Mouse (Mus musculus): ENCODE results near the gene Map2k5.
A peak's percentile ranks its signal among the peaks of the same experiment; 100 is the strongest.

The Map2k5 gene

DNA sequence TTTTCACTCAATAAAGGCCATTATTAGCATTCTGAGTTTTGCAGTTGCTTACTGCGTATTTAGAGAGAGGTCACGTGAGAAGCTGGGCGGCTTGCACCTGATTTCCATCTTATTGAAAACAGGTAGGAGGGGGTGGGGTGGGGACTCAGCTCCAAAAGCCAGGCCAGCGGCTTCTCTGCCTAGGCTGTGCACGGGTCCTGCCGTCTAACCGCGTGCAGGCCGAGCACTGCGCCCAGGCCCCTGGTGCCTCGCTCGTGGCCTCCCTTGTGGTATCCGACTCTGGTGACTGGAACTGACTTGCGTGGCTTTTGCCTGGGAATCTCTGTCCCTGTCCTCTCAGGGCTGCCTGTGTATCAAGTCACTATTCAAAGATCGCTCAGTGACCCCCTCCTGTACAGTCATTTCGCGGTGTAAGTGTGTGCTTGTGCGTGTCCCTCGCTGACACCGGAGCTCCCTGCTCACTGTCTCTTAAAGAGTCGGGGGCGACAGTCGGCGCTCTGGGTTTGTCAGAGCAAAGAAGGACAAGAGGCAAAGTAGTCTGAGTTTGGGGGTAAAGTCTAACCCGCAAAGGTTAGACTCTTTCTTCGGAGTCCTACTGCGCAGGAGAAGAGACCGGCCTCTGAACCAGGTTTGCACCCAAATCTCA is 245.6 kb downstream of the Map2k5 start:
- no peak for DNase-seq (ENCODE audit: low read depth, low spot score)

DNA sequence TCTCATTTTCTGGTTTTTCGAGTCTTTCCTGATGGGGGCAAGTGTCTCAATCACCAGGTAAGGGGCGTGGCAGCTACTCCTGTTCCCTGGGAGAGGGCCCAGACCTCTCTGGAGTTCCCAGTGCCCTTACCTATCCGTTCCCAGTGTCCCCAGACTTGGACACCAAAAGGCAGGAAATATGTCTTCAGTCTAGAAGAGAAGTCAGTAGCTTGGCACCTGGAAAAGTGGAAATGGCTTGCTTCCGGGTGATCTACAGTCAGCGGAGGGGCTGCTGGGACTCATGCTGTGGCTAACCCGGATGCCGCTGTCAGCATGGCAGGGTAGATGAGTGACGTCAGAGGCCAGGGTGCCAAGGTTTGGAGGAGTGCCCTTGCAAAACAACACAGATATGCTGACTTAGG is 248.1 kb downstream of the Map2k5 start:
- DNase-seq (ENCODE audit: low read depth, low spot score), result no peak

DNA sequence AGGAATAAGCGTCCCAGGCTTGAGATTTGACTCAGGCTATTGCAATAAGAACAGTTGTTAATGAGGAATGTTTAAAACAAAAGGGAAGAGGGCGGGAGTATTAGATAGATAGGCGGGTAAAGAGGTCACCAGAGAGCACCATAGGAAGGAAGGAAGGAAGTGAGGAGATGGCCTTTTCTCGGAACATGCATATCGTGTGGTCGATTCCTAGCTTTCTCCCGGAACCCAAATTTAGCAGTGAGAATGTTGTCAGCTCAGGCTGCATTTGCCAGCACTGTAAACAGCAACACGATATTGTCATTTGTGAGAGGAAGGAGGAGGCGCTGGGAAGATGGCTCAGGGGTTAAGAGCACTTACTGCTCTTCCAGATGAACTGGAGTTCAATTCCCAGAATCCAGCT is 253.2 kb downstream of the Map2k5 start:
- DNase-seq (ENCODE audit: low read depth, low spot score), result no peak

DNA sequence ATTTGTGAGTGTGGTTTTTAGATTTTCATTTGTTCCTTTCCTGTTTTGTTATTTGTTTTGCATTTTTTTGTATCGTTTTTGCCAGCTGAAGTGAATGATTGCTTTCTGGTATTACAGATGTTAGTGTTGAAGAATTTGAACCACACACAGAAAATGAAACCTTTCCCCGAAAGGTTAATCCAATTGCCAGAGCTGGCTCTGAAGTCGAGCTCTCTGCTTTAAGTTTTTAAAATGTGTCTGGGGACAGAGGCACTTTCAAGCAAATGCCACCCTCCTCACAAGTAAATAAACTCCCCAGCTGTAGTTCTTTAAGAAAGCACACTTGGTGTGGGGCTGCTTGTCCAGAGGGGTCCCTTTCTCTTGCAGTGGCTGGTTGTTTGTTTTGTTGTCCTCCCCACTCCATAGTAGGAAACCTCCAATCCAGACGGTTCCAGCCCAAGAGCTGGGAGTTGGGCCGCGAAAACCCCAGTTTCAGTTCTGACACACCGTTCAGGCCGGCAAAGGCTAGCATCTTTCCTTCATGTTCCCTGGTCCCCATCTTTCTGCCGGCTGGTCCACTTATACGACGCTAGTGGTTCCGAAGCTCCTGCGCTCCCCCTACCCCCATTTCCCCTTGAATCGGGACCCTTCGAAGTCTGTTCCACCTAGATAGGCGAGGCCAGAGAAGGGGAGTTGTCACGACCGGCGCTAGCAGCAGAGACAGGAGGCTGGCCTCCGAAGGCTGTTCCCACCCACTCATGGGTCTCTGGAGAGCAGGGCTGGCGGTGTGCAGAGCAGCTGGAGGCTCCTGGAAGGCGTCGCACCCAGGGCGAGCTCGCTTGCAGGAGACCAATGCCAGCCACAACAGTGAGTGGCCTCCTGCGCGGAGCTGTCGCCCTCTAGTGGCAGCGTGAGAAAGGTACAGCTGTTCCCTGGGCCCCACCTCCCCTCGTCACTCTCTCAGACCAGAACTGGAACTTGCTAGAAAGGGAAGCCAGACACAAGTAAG is 254.0 kb downstream of the Map2k5 start:
- peak; percentile 62 for DNase-seq (ENCODE audit: low read depth, low spot score)

DNA sequence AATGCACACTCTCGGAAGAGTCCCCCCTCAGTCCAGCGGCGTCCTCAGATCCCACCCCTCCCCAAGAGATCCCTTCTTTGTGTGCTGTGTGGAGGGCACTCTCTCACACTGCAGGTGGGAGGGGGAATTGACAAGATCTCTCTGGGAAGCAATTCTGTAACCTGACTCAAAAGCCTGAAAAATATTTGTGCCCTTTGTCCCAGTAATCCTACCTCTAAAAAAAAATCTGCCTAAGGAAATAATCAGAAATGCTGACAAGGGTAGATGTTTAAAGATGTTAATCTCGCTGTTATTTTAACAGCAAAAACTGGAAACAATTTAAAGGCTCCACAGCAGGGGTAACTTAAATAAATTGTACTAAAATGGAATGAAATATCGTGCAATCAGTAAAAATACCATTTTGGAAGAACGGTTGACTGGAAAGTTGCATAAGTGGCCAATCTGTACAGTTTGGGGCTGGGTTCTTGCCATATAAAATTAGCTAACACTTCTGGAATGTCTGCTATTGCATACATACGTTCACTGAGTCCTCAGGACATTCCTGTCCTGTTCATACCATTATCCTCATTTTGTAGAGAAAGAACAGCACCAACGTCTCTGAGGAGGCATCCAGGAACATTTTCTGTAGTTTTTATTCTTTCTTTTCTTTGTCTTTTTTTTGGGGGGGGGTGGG is 255.4 kb downstream of the Map2k5 start:
- no peak for DNase-seq (ENCODE audit: low read depth, low spot score)

- no peak for DNase-seq (ENCODE audit: low read depth, low spot score)
Observed at GRCm38 (mm10) chr9:63118385-63118784, 259.3 kb downstream of the Map2k5 start.
